Mouse (Mus musculus) MEL (cell line): Measurements from ENCODE around the gene Sdsl. TPM values are rescaled to one million over a fixed set of nuclear protein-coding genes. Genes with fewer than 3 reads are reported as not detected.

Source experiments
- DNase-seq: peaks from one replicate; pipeline ENCODE4 v3.0.0; 2011; ENCODE audit warnings: low read depth, low spot score
- H3K27ac ChIP-seq: 2 replicates; pipeline ENCODE4 v1.5.1; 2012; ENCODE audit warnings: low read depth, mild to moderate bottlenecking, control low read depth, low read length, moderate library complexity; ENCODE audit not compliant: control insufficient read depth
- H3K27me3 ChIP-seq, 2 experiments: fragments of 150-350 bp in 1 of 2; sonication (generic) in 1 of 2; 2 replicates each; pipeline ENCODE4 v1.6.1; 2012; ENCODE audit warnings: low read length in 2 of 2, mild to moderate bottlenecking in 2 of 2, improper control_type of control experiment in 1 of 2, moderate library complexity in 1 of 2; ENCODE audit not compliant: insufficient read depth in 2 of 2, control insufficient read depth in 1 of 2
- H3K36me3 ChIP-seq, 2 experiments: 2 replicates each; pipeline ENCODE4 v1.6.1; 2012 to 2014; ENCODE audit warnings: low read length in 2 of 2, improper control_type of control experiment in 1 of 2, inconsistent platforms in 1 of 2, mild to moderate bottlenecking in 1 of 2; ENCODE audit not compliant: insufficient read depth in 2 of 2, control insufficient read depth in 1 of 2
- H3K4me1 ChIP-seq, 2 experiments: fragments of 150-350 bp in 1 of 2; sonication (generic) in 1 of 2; 2 replicates each; pipeline ENCODE4 v1.6.1; 2012; ENCODE audit warnings: low read length in 2 of 2, improper control_type of control experiment in 1 of 2, mild to moderate bottlenecking in 1 of 2; ENCODE audit not compliant: insufficient read depth in 2 of 2, control insufficient read depth in 1 of 2
- H3K4me3 ChIP-seq, 2 experiments: fragments of 150-350 bp in 1 of 2; sonication (generic) in 1 of 2; 2 replicates each; pipeline ENCODE4 v1.5.1; 2012; ENCODE audit warnings: low read depth in 2 of 2, low read length in 2 of 2, mild to moderate bottlenecking in 2 of 2, moderate library complexity in 2 of 2, control low read depth in 1 of 2, improper control_type of control experiment in 1 of 2; ENCODE audit not compliant: control insufficient read depth in 1 of 2, insufficient read depth in 1 of 2
- H3K79me2 ChIP-seq: 2 replicates; pipeline ENCODE4 v1.6.1; 2012; ENCODE audit warnings: mild to moderate bottlenecking, low read length, moderate library complexity; ENCODE audit not compliant: control insufficient read depth, poor library complexity, insufficient read depth
- H3K9ac ChIP-seq: 2 replicates; pipeline ENCODE4 v1.6.1; 2012; ENCODE audit warnings: low read depth, mild to moderate bottlenecking, control low read depth, low read length, moderate library complexity; ENCODE audit not compliant: control insufficient read depth, poor library complexity, severe bottlenecking
- H3K9me3 ChIP-seq: fragments of 150-350 bp; sonication (generic); replicated peaks from 2 replicates; pipeline ENCODE4 v1.6.1; 2012; ENCODE audit warnings: mild to moderate bottlenecking, low read length, improper control_type of control experiment, moderate library complexity; ENCODE audit not compliant: insufficient read depth
- CHD2 ChIP-seq: IDR thresholded peaks from 2 replicates; pipeline ENCODE4 v1.6.1; 2011; ENCODE audit warnings: low read length, improper control_type of control experiment
- CTCF ChIP-seq, 3 experiments: IDR thresholded peaks in 2 of 3; conservative IDR thresholded peaks in 1 of 3; 2 replicates each; pipeline ENCODE4 v1.5.1; 2011 to 2012; ENCODE audit warnings: low read length in 3 of 3, low read depth in 2 of 3, mild to moderate bottlenecking in 2 of 3, improper control_type of control experiment in 1 of 3, inconsistent platforms in 1 of 3, mixed read lengths in 1 of 3, moderate library complexity in 1 of 3; ENCODE audit not compliant: control insufficient read depth in 1 of 3, insufficient read depth in 1 of 3, poor library complexity in 1 of 3, severe bottlenecking in 1 of 3
- GABPA ChIP-seq: IDR thresholded peaks from 2 replicates; pipeline ENCODE4 v1.6.1; 2012; ENCODE audit warnings: low read depth, mild to moderate bottlenecking, inconsistent platforms, low read length, improper control_type of control experiment, moderate library complexity
- GATA1 ChIP-seq: IDR thresholded peaks from 2 replicates; pipeline ENCODE4 v1.6.1; 2011; ENCODE audit warnings: low read depth, low read length, improper control_type of control experiment
- KAT2A ChIP-seq: conservative IDR thresholded peaks from 2 replicates; pipeline ENCODE4 v1.6.1; 2012; ENCODE audit warnings: low read depth, low read length, improper control_type of control experiment, inconsistent platforms
- MAX ChIP-seq: IDR thresholded peaks from 2 replicates; pipeline ENCODE4 v1.6.1; 2011; ENCODE audit warnings: low read length, improper control_type of control experiment
- MAZ ChIP-seq: IDR thresholded peaks from 2 replicates; pipeline ENCODE4 v1.6.1; 2012; ENCODE audit warnings: low read depth, mild to moderate bottlenecking, inconsistent platforms, low read length, improper control_type of control experiment
- MXI1 ChIP-seq: IDR thresholded peaks from 2 replicates; pipeline ENCODE4 v1.6.1; 2011; ENCODE audit warnings: mild to moderate bottlenecking, low read depth, low read length, improper control_type of control experiment
- NRF1 ChIP-seq: IDR thresholded peaks from 2 replicates; pipeline ENCODE4 v1.6.1; 2014; ENCODE audit warnings: low read depth, mild to moderate bottlenecking, inconsistent platforms, low read length, improper control_type of control experiment, moderate library complexity; ENCODE audit not compliant: poor library complexity, insufficient read depth, severe bottlenecking
- POLR2A ChIP-seq, 2 experiments: IDR thresholded peaks; 2 replicates each; pipeline ENCODE4 v1.6.1; 2011 to 2012; ENCODE audit warnings: low read length in 2 of 2, mild to moderate bottlenecking in 2 of 2, control low read depth in 1 of 2, improper control_type of control experiment in 1 of 2, low read depth in 1 of 2, moderate library complexity in 1 of 2; ENCODE audit not compliant: control insufficient read depth in 1 of 2, insufficient read depth in 1 of 2, poor library complexity in 1 of 2
- POLR2AphosphoS2 ChIP-seq: IDR thresholded peaks from 2 replicates; pipeline ENCODE4 v1.6.1; 2011; ENCODE audit warnings: low read length, improper control_type of control experiment
- POLR2AphosphoS5 ChIP-seq: IDR thresholded peaks from 2 replicates; pipeline ENCODE4 v1.6.1; 2012; ENCODE audit warnings: low read depth, borderline replicate concordance, mild to moderate bottlenecking, inconsistent platforms, low read length, moderate library complexity, mixed read lengths
- RAD21 ChIP-seq: IDR thresholded peaks from 2 replicates; pipeline ENCODE4 v1.6.1; 2011; ENCODE audit warnings: mild to moderate bottlenecking, low read depth, low read length, improper control_type of control experiment
- RCOR1 ChIP-seq: IDR thresholded peaks from 2 replicates; pipeline ENCODE4 v1.6.1; 2012; ENCODE audit warnings: low read depth, mild to moderate bottlenecking, inconsistent platforms, low read length, improper control_type of control experiment
- SMC3 ChIP-seq: IDR thresholded peaks from 2 replicates; pipeline ENCODE4 v1.6.1; 2011; ENCODE audit warnings: low read depth, low read length, improper control_type of control experiment
- USF1 ChIP-seq: IDR thresholded peaks from 2 replicates; pipeline ENCODE4 v1.6.1; 2014; ENCODE audit warnings: low read depth, mild to moderate bottlenecking, inconsistent platforms, low read length, improper control_type of control experiment, moderate library complexity
- USF2 ChIP-seq, 2 experiments: IDR thresholded peaks; 2 replicates each; pipeline ENCODE4 v1.6.1; 2011 to 2012; ENCODE audit warnings: improper control_type of control experiment in 2 of 2, low read length in 2 of 2, borderline replicate concordance in 1 of 2, inconsistent platforms in 1 of 2, low read depth in 1 of 2, mild to moderate bottlenecking in 1 of 2; ENCODE audit not compliant: insufficient read depth in 1 of 2
- polyA plus RNA-seq, 2 experiments: library from polyadenylated mRNA; stranded (reverse) in 1 of 2; unstranded in 1 of 2; fragments of >175 nt in 1 of 2; fragments of >200 nt in 1 of 2; gene quantifications; 2 replicates each; pipeline versions ENCODE4 v1.2.1 to v1.2.4; 2012; ENCODE audit warnings: low replicate concordance in 2 of 2, low read depth in 1 of 2; ENCODE audit not compliant: insufficient read length in 2 of 2, insufficient read depth in 1 of 2, missing spikeins in 1 of 2
- total RNA-seq: library from RNA; depleted of rRNA; stranded (reverse); fragments of 300-350 nt; gene quantifications from 2 replicates; pipeline ENCODE4 v1.2.3, GENCODE M21; 2012

Gene Sdsl
- total and polyA plus RNA-seq, 3 experiments: 12.1 to 21.0 TPM; not detected in 1

DNA sequence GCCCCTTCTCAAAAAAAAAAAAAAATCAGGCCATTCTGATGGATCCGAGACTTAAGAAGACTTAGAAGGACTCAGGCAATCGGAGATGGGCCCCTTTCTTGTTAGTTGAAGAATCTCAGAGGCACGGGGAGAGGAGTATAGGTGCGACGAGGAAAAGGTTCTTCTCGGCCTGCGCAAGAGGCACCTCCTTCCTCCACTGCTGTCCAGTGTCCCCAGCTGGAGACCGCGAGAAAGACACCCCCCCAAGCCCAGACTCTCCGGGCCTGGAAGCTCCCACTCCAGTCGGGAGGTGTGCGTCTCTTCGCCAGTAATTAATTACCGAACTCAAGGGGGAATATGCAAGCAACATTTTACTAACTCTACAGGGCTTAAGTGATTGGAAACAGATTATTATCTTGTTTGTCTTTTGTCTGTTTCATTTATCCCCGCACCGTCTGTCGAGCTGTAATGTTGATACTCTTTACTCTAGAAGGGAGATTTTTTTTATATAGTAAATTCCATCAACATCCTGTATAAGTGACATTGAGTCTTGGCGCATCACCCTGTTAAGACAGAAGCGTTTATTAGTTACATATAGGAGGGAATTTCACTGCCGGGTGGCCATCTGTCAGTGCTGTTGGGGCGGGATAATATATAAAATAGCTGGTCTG is 44.3 kb downstream of the Sdsl start:
- Histone ChIP-seq H3K36me3 (no peaks in the 10 kb centered on the region), H3K9me3 (no peaks in the 10 kb centered on the region), H3K9ac (no peak overlapping the region), H3K27ac (no peak overlapping the region), H3K27me3 (no peaks in the 10 kb centered on the region), H3K4me1 (no peaks in the 10 kb centered on the region), H3K79me2 (no peaks in the 10 kb centered on the region), H3K4me3 (no peak overlapping the region)
- no peak for DNase-seq
- TF ChIP-seq USF2 (IDR thresholded peaks at IDR 0.05; ENCODE audit: borderline replicate concordance in 1 of 2, insufficient read depth in 1 of 2, low read depth in 1 of 2, low read length in 2 of 2) (no peak), CTCF (IDR thresholded peaks at IDR 0.05 in 2 of 3, conservative IDR thresholded peaks at IDR 0.05 in 1 of 3; ENCODE audit: control insufficient read depth in 1 of 3, insufficient read depth in 1 of 3, low read depth in 2 of 3, low read length in 3 of 3, poor library complexity in 1 of 3, severe bottlenecking in 1 of 3) (no peak), KAT2A (no peak), GABPA (no peak), GATA1 (no peak), RCOR1 (no peak), POLR2A (IDR thresholded peaks at IDR 0.05; ENCODE audit: control insufficient read depth in 1 of 2, insufficient read depth in 1 of 2, low read depth in 1 of 2, low read length in 2 of 2, poor library complexity in 1 of 2) (no peak), NRF1 (no peak)

- H3K9ac ChIP-seq: no peak overlapping the region
- H3K27me3 ChIP-seq: no peaks in the 10 kb centered on the region
- no peak for DNase-seq
- no peak overlapping the region for H3K27ac ChIP-seq
- no peaks in the 10 kb centered on the region for H3K9me3 ChIP-seq
- no peak overlapping the region for H3K4me3 ChIP-seq
- no peaks in the 10 kb centered on the region for H3K36me3 ChIP-seq
- TF ChIP-seq RAD21: no peak
- H3K79me2 ChIP-seq: no peaks in the 10 kb centered on the region
- H3K4me1 ChIP-seq: no peaks in the 10 kb centered on the region
These were observed 45.1 kb downstream of the Sdsl start for GRCm38 (mm10) chr5:120427451-120427938.

DNA sequence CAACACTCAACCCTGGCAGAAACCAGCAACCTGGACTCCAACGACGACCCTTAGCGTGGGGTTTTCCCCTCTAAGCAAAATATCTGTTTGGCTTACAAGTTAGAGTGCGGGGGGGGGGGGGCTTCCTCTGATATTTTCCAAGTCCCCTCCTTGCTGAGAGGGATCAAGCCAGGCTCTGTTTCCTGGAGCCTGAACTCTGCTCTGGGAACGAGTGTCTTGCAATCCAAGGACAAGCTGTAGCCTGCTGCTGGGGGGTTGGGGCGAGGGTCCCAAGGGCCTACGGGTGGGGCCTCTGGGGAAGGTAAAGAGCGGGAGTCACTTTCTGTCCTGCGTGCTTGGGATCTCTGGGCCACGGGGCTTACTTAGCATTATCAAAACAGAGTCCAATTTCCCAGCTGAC is 46.0 kb downstream of the Sdsl start:
- Histone ChIP-seq H3K27ac (no peak overlapping the region), H3K9me3 (no peaks in the 10 kb centered on the region), H3K79me2 (no peaks in the 10 kb centered on the region), H3K36me3 (no peaks in the 10 kb centered on the region), H3K27me3 (no peaks in the 10 kb centered on the region), H3K4me1 (no peaks in the 10 kb centered on the region), H3K4me3 (no peak overlapping the region), H3K9ac (no peak overlapping the region)
- TF ChIP-seq RAD21 (no peak), USF2 (IDR thresholded peaks at IDR 0.05; ENCODE audit: borderline replicate concordance in 1 of 2, insufficient read depth in 1 of 2, low read depth in 1 of 2, low read length in 2 of 2) (no peak), GATA1 (no peak), CHD2 (no peak), GABPA (no peak), USF1 (no peak), MAZ (no peak), POLR2AphosphoS5 (no peak), POLR2AphosphoS2 (no peak), SMC3 (no peak), MXI1 (no peak), MAX (no peak)
- DNase-seq: no peak
